Mouse (Mus musculus) C2C12 (cell line): ENCODE data around the gene Cox7b. TPM values are rescaled to one million over a fixed set of nuclear protein-coding genes. Genes with fewer than 3 reads are reported as not detected.
A peak's percentile ranks its signal among the peaks of the same experiment; 100 is the strongest.
"Not testable (repeated sequence)": the region's sequence is repeated elsewhere in the genome, so short reads cannot be mapped to it uniquely, and the experiment has no call there.

Source experiments
- H3K27me3 ChIP-seq: one replicate; pipeline ENCODE4 v1.6.1; 2011; ENCODE audit not compliant: control insufficient read depth, insufficient read depth, insufficient read length
- H3K36me3 ChIP-seq: one replicate; pipeline ENCODE4 v1.6.1; 2011; ENCODE audit not compliant: control insufficient read depth, insufficient read depth
- H3K4me3 ChIP-seq: one replicate; pipeline ENCODE4 v1.5.1; 2011; ENCODE audit warnings: mild to moderate bottlenecking, control low read depth; ENCODE audit not compliant: poor library complexity, insufficient read depth, severe bottlenecking
- H3K79me2 ChIP-seq: one replicate; pipeline ENCODE4 v1.6.1; 2011; ENCODE audit not compliant: control insufficient read depth, insufficient read depth
- H3K79me3 ChIP-seq: one replicate; pipeline ENCODE4 v1.6.1; 2011; ENCODE audit warnings: low read depth, control low read depth
- H3ac ChIP-seq: one replicate; pipeline ENCODE3; 2011; ENCODE audit warnings: low read depth; ENCODE audit not compliant: control insufficient read depth, insufficient read length
- CEBPB ChIP-seq: IDR thresholded peaks from one replicate; pipeline ENCODE4 v1.6.1; 2011; ENCODE audit warnings: low read depth, mild to moderate bottlenecking, control low read depth, moderate library complexity
- CTCF ChIP-seq: IDR thresholded peaks from one replicate; pipeline ENCODE4 v1.5.1; 2011; ENCODE audit not compliant: control insufficient read depth, insufficient read depth, insufficient read length
- FOSL1 ChIP-seq: IDR thresholded peaks from one replicate; pipeline ENCODE4 v1.8.0; 2011; ENCODE audit warnings: mild to moderate bottlenecking, low read length; ENCODE audit not compliant: poor library complexity, insufficient read depth, severe bottlenecking
- MAX ChIP-seq: IDR thresholded peaks from one replicate; pipeline ENCODE4 v1.6.1; 2011; ENCODE audit warnings: mild to moderate bottlenecking, control low read depth
- MYOD1 ChIP-seq: IDR thresholded peaks from one replicate; pipeline ENCODE4 v1.6.1; 2011; ENCODE audit warnings: low read depth; ENCODE audit not compliant: control insufficient read depth, insufficient read length
- MYOG ChIP-seq: IDR thresholded peaks from one replicate; pipeline ENCODE4 v1.6.1; 2011; ENCODE audit not compliant: control insufficient read depth, insufficient read length; ENCODE audit errors: extremely low read depth
- USF1 ChIP-seq: IDR thresholded peaks from one replicate; pipeline ENCODE4 v1.6.1; 2011; ENCODE audit warnings: low read depth, mild to moderate bottlenecking, control low read depth, moderate library complexity
- polyA plus RNA-seq: library from polyadenylated mRNA; unstranded; fragments of >200 nt; fragmentation: generic; extraction: Trizol; gene quantifications from one replicate; pipeline ENCODE4 v1.2.1, GENCODE M21; 2012; ENCODE audit warnings: missing spikeins

Cox7b gene
- polyA plus RNA-seq, 1 experiment, result 194 TPM

DNA sequence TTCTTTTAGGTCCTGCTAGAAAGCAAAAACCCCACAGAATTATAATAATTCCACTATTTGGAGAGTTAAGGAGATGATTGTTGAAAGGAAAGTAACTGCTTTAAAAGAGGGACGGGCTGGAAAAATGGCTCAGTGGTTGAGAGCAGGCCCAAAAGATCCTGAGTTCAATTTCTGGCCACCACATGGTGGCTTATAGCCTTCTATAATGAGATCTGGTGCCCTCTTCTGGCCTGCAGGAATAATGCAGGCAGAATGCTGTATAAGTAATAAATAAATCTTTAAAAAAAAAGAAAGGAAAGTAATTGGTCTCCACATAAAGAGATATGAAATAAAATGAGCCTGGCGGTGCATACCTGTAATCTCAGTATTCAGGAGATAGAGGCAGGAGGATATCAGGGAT is 2.3 kb upstream of the Cox7b start:
- no peak overlapping the region for H3ac ChIP-seq

DNA sequence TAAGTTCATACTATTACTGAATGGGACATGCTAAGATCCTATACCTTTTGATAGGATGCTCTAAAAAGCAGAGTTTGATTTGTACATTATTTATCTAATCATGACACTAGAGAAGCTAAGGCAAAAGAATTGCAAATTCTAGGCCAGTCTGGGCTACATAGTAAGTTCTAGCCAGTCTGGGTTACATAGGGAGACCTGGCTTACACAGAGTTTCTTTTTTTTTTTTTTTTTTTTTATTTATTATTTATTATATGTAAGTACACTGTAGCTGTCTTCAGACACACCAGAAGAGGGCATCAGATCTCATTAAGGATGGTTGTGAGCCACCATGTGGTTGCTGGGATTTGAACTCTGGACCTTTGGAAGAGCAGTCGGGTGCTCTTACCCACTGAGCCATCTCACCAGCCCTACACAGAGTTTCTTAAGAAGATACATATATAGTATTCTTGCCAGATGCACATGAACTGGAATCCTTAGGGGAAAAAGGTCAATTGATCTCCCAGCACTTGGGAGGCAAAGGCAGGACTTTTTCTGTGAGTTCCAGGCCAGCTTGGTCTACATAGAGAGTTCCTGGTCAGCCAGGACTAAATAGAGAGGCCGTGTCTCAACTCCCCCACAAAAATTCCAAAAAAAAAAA is 641 bp upstream of the Cox7b start:
- not testable (repeated sequence) for H3K27me3 ChIP-seq
- H3K4me3 ChIP-seq, result peak overlapping the region; percentile 14

More for the DNA sequence above, 2.3 kb upstream of the Cox7b start:
- no peaks in the 10 kb centered on the region for H3K27me3 ChIP-seq
- TF ChIP-seq MYOD1, result no peak
- peak; percentile 29 for TF ChIP-seq MAX
- H3K4me3 ChIP-seq, result no peak overlapping the region
- peaks cover 64% of the 10 kb centered on the region for H3K79me2 ChIP-seq
- peaks cover 12% of the 10 kb centered on the region for H3K36me3 ChIP-seq
- H3K79me3 ChIP-seq, result peaks cover 52% of the 10 kb centered on the region

DNA sequence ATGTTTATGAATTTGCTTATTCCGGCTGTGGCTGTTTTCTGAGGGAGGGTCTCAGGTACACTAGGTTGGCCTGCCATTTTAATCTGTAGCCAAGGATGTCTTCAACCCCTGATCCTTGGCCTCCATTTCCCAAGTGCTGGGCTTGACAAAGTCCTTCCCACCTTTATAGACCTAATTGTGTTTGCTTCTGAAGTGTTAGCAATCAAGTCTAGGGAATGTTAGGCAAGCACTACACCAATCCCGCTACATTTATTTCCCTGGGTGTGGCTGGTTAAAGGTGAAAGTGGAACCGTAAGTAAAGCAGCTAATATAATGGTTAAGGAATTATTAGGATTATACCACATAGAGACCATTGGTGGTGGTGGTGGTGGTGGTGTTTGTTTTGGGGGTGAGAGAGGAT is 1.6 kb downstream of the Cox7b start:
- Histone ChIP-seq H3K36me3 (peaks cover 37% of the 10 kb centered on the region), H3K4me3 (no peak overlapping the region), H3K79me3 (peaks cover 27% of the 10 kb centered on the region), H3K79me2 (peaks cover 34% of the 10 kb centered on the region), H3K27me3 (no peaks in the 10 kb centered on the region), H3ac (no peak overlapping the region)
- TF ChIP-seq MYOG (no peak), FOSL1 (no peak), MAX (no peak), CTCF (no peak), CEBPB (no peak), MYOD1 (no peak)

More for the DNA sequence above, 641 bp upstream of the Cox7b start:
- Histone ChIP-seq H3K79me2 (peaks cover 50% of the 10 kb centered on the region), H3K79me3 (peaks cover 37% of the 10 kb centered on the region), H3K36me3 (peaks cover 18% of the 10 kb centered on the region)
- not testable (repeated sequence) for H3ac ChIP-seq

DNA sequence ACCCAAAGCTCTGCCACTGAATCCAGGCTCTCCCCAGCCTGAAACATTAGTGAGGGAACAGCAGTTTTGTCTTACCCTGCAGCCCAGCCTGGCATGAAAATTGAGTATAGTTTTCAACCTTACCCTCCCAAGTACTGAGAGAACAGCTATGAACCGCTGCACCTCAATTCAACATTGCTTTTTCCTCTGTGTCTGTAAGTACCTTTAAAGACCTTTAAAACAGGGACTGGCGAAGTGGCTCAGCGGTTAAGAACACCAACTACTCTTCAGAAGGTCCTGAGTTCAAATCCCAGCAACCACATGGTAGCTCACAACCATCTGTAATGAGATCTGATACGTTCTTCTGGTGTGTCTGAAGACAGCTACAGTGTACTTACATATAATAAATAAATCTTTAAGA is 2.0 kb downstream of the Cox7b start:
- H3K79me3 ChIP-seq, result peaks cover 27% of the 10 kb centered on the region
- peaks cover 39% of the 10 kb centered on the region for H3K36me3 ChIP-seq
- peaks cover 34% of the 10 kb centered on the region for H3K79me2 ChIP-seq
- no peak for TF ChIP-seq MYOD1
- TF ChIP-seq CEBPB, result no peak
- no peak for TF ChIP-seq MYOG
- TF ChIP-seq MAX, result no peak
- TF ChIP-seq USF1, result no peak
- no peak for TF ChIP-seq CTCF
- TF ChIP-seq FOSL1, result no peak
- H3K4me3 ChIP-seq, result no peak overlapping the region
- H3K27me3 ChIP-seq, result no peaks in the 10 kb centered on the region
- H3ac ChIP-seq, result no peak overlapping the region

DNA sequence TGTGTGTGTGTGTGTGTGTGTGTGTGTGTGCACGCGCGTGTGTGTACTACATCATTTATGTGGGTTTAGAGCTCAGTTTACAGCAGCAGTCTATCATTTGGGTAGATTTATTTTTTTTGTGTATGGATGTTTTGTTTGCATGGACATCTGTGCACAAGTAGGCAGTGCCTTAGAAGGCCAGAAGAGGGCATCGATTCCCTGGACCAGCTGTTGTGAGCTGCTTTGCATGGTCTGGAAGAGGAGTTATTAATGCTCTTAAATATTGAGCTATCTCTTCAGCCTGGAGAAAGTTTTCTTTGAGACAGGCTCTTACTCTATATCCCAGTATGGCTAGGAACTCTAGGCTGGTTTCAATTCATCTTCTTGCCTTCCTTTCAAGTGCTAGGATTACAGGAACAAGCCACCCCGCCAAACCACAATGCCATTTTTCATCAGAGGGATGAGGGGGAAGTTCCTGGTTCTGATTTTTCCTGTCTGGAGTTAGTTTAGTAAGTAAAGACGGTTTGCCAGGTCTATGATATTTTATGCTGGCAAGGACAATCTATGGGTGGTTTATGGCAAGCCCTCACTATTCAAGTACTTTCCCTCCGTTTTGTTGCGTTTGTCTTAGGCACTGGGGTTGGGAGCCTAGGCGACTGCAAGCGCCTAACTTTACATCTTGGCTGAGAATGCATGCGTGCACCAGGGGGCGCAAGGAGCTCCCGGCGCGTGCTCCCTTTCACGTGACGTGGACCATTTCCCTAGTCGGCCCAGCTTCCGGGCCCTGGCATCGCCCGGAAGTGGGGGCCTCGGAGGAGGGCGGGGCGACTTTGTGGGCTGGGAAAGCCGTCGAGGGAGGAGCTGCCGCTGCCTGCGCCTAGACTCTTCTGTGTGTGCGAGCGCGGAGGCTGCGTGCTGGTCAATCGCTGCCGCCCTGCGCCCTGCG is 11.2 kb downstream of the Cox7b start, which contains the start of gene Atp7a:
TSS of gene Atp7a (plus strand) at position 859 of the 925 bp plus-strand sequence.
- Histone ChIP-seq H3K36me3 (peaks cover 10% of the 10 kb centered on the region), H3K79me3 (peaks cover 8% of the 10 kb centered on the region), H3K4me3 (peak within 1 kb of the TSS; percentile 34), H3ac (peak within 1 kb of the TSS; percentile 72), H3K79me2 (peaks cover 37% of the 10 kb centered on the region), H3K27me3 (no peaks in the 10 kb centered on the region)
- TF ChIP-seq MAX, result peak; percentile 64
- no peak for TF ChIP-seq MYOG
- TF ChIP-seq CTCF, result peak; percentile 66
- no peak for TF ChIP-seq MYOD1
- TF ChIP-seq CEBPB, result no peak
- peak; percentile 77 for TF ChIP-seq USF1
- TF ChIP-seq FOSL1, result no peak

DNA sequence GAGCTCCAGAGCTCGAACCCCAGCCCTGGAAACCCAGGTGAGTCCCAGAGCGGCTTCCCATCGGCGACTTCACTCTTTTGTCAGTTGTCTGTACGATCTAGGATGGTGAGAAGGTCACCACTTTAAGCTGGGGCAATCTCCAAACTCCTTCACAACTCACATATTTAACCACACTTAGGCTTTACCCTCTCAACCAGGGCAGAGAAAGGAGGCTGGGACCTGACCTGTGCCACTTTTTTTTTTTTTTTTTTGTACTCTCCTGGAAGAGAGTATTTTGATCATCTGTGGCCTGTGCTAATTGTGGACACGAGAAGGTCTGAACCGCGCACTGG is 11.8 kb downstream of the Cox7b start:
- Histone ChIP-seq H3K27me3 (no peaks in the 10 kb centered on the region), H3K4me3 (peak overlapping the region; percentile 34), H3K36me3 (peaks cover 5% of the 10 kb centered on the region), H3K79me3 (peaks cover 10% of the 10 kb centered on the region), H3K79me2 (peaks cover 44% of the 10 kb centered on the region), H3ac (peak overlapping the region; percentile 72)
- TF ChIP-seq MYOD1, result no peak
- no peak for TF ChIP-seq CTCF
- TF ChIP-seq MAX, result no peak
- TF ChIP-seq MYOG, result no peak
- no peak for TF ChIP-seq CEBPB
- TF ChIP-seq FOSL1, result no peak
- no peak for TF ChIP-seq USF1
